Mouse (Mus musculus) liver, adult 2 months (tissue): Measurements from ENCODE around the gene Parm1.

Source experiments
- CTCF ChIP-seq: fragments of 200-500 bp; IDR thresholded peaks from 2 replicates; pipeline ENCODE4 v1.5.1; 2011; ENCODE audit warnings: low read depth, low read length, control low read depth
- POLR2A ChIP-seq: fragments of 200-500 bp; IDR thresholded peaks from 2 replicates; pipeline ENCODE4 v1.6.1; 2011; ENCODE audit warnings: low read length, control low read depth; ENCODE audit not compliant: insufficient read depth; ENCODE audit errors: extremely low read depth

- TF ChIP-seq CTCF (no peak), POLR2A (no peak)
These were observed 103.8 kb downstream of the Parm1 start for GRCm38 (mm10) chr5:91621197-91621596.
